Mouse (Mus musculus) urinary bladder, adult 18-20 months (tissue): ENCODE results near the gene Telo2.
"Not testable (repeated sequence)": the region's sequence is repeated elsewhere in the genome, so short reads cannot be mapped to it uniquely, and the experiment has no call there.

Experiments
- DNase-seq, 2 experiments: peaks; one replicate each; pipeline ENCODE4 v3.0.0; 2022; ENCODE audit warnings: low spot score in 2 of 2, mixed read lengths in 2 of 2

The Telo2 gene

GRCm38 (mm10) chr17:25115664-25116432, at the start of gene Telo2:
Gene Telo2 (minus strand): TSS chr17:25115967.
- DNase-seq, result peak; percentile 88 to 93

- DNase-seq, result no peak
Measured at GRCm38 (mm10) chr17:25164770-25165169, 49.0 kb upstream of the Telo2 start.

- DNase-seq, result no peak
Measured at GRCm38 (mm10) chr17:25163387-25163786, 47.6 kb upstream of the Telo2 start.

GRCm38 (mm10) chr17:25162161-25162560, 46.4 kb upstream of the Telo2 start, which contains the start of gene Ccdc154:
Gene Ccdc154 (plus strand): TSS chr17:25162461.
- DNase-seq, result no peak

GRCm38 (mm10) chr17:25139960-25140359, 24.2 kb upstream of the Telo2 start:
- no peak for DNase-seq

- DNase-seq, result no peak
Measured at GRCm38 (mm10) chr17:25138803-25139202, 23.0 kb upstream of the Telo2 start.

- no peak for DNase-seq
Measured at GRCm38 (mm10) chr17:25135622-25136021, 19.9 kb upstream of the Telo2 start.

- DNase-seq, result peak; percentile 88 to 90
Measured at GRCm38 (mm10) chr17:25133275-25133698, 17.5 kb upstream of the Telo2 start, which contains the start of gene Clcn7. Gene Clcn7 (plus strand): TSS chr17:25133391.

- DNase-seq, result no peak
Measured at GRCm38 (mm10) chr17:25130060-25130459, 14.3 kb upstream of the Telo2 start.

- no peak for DNase-seq
Measured at GRCm38 (mm10) chr17:25127681-25128080, 11.9 kb upstream of the Telo2 start.

- DNase-seq, result no peak
Measured at GRCm38 (mm10) chr17:25127079-25127478, 11.3 kb upstream of the Telo2 start.

- not testable (repeated sequence) for DNase-seq
Measured at GRCm38 (mm10) chr17:25125442-25126060, 9.8 kb upstream of the Telo2 start.

GRCm38 (mm10) chr17:25123979-25124378, 8.2 kb upstream of the Telo2 start:
- no peak for DNase-seq

- no peak for DNase-seq
Measured at GRCm38 (mm10) chr17:25120406-25120805, 4.6 kb upstream of the Telo2 start, which contains the start of gene Ptx4. Gene Ptx4 (plus strand): TSS chr17:25120760.

- DNase-seq, result no peak
Measured at GRCm38 (mm10) chr17:25117263-25117662, 1.5 kb upstream of the Telo2 start.

GRCm38 (mm10) chr17:25114908-25115645, 690 bp downstream of the Telo2 start:
- no peak for DNase-seq

- DNase-seq, result no peak
Measured at GRCm38 (mm10) chr17:25112423-25112810, 3.4 kb downstream of the Telo2 start.

GRCm38 (mm10) chr17:25111739-25112422, 3.9 kb downstream of the Telo2 start:
- no peak for DNase-seq

GRCm38 (mm10) chr17:25111220-25111619, 4.5 kb downstream of the Telo2 start:
- DNase-seq, result no peak

GRCm38 (mm10) chr17:25110590-25110989, 5.2 kb downstream of the Telo2 start:
- no peak for DNase-seq

- DNase-seq, result no peak
Measured at GRCm38 (mm10) chr17:25109578-25109977, 6.2 kb downstream of the Telo2 start.

GRCm38 (mm10) chr17:25107786-25108185, 8.0 kb downstream of the Telo2 start:
- DNase-seq, result no peak
